Mouse (Mus musculus) B cell, adult 2 months (primary cell): ENCODE measurements around the gene Specc1l.

Source experiments
- DNase-seq, 2 experiments: peaks; one replicate each; pipeline ENCODE4 v3.0.0; 2022

Gene Specc1l

GRCm38 (mm10) chr10:75211807-75212645 is at the start of gene Specc1l:
Gene Specc1l, plus strand, starts transcription at chr10:75212073.
- DNase-seq: peak; percentile 96

- no peak for DNase-seq
Measured at GRCm38 (mm10) chr10:75165825-75166481, 45.9 kb upstream of the Specc1l start.

- no peak for DNase-seq
Measured at GRCm38 (mm10) chr10:75166601-75167000, 45.3 kb upstream of the Specc1l start.

GRCm38 (mm10) chr10:75170207-75170850 is 41.5 kb upstream of the Specc1l start:
- no peak for DNase-seq

GRCm38 (mm10) chr10:75173056-75173455 is 38.8 kb upstream of the Specc1l start:
- no peak for DNase-seq

GRCm38 (mm10) chr10:75173712-75174111 is 38.2 kb upstream of the Specc1l start:
- no peak for DNase-seq

- no peak for DNase-seq
Measured at GRCm38 (mm10) chr10:75176494-75176893, 35.4 kb upstream of the Specc1l start.

- no peak for DNase-seq
Measured at GRCm38 (mm10) chr10:75178911-75179310, 33.0 kb upstream of the Specc1l start.

GRCm38 (mm10) chr10:75182151-75182774 is 29.6 kb upstream of the Specc1l start:
- DNase-seq: peak; percentile 86 to 88

- no peak for DNase-seq
Measured at GRCm38 (mm10) chr10:75184826-75185225, 27.0 kb upstream of the Specc1l start.

- DNase-seq: no peak
Measured at GRCm38 (mm10) chr10:75186551-75186950, 25.3 kb upstream of the Specc1l start.

- peak; percentile 9 to 18 for DNase-seq
Measured at GRCm38 (mm10) chr10:75187366-75188056, 24.4 kb upstream of the Specc1l start.

- peak in 1 of 2 experiments; percentile 13 for DNase-seq
Measured at GRCm38 (mm10) chr10:75191647-75192046, 20.2 kb upstream of the Specc1l start.

- DNase-seq: no peak
Measured at GRCm38 (mm10) chr10:75197817-75198216, 14.1 kb upstream of the Specc1l start.

GRCm38 (mm10) chr10:75200733-75201132 is 11.1 kb upstream of the Specc1l start:
- no peak for DNase-seq

- no peak for DNase-seq
Measured at GRCm38 (mm10) chr10:75206192-75206591, 5.7 kb upstream of the Specc1l start.

- DNase-seq: no peak
Measured at GRCm38 (mm10) chr10:75210841-75211240, 1.0 kb upstream of the Specc1l start.

GRCm38 (mm10) chr10:75212981-75213380 is 1.1 kb downstream of the Specc1l start:
- DNase-seq: no peak

GRCm38 (mm10) chr10:75220722-75221121 is 8.8 kb downstream of the Specc1l start:
- DNase-seq: no peak

- DNase-seq: no peak
Measured at GRCm38 (mm10) chr10:75221936-75222610, 10.2 kb downstream of the Specc1l start.

- peak; percentile 70 to 78 for DNase-seq
Measured at GRCm38 (mm10) chr10:75222611-75222998, 10.7 kb downstream of the Specc1l start.

- DNase-seq: no peak
Measured at GRCm38 (mm10) chr10:75224154-75224553, 12.3 kb downstream of the Specc1l start.
